Mouse (Mus musculus) ES-Bruce4 (cell line): ENCODE results near the gene Wnt7b.

Source experiments
- CTCF ChIP-seq: IDR thresholded peaks from one replicate; pipeline ENCODE4 v1.8.1; 2011; ENCODE audit warnings: low read depth, low read length
- EP300 ChIP-seq: IDR thresholded peaks from 2 replicates; pipeline ENCODE4 v1.6.1; 2011; ENCODE audit warnings: low read depth, low read length; ENCODE audit not compliant: insufficient read depth
- POLR2A ChIP-seq: IDR thresholded peaks from one replicate; pipeline ENCODE4 v1.8.1; 2011; ENCODE audit warnings: low read length; ENCODE audit not compliant: insufficient read depth

GRCm38 (mm10) chr15:85500267-85500666, 82.0 kb downstream of the Wnt7b start:
- no peak for TF ChIP-seq EP300
- no peak for TF ChIP-seq CTCF
- no peak for TF ChIP-seq POLR2A
